Mouse (Mus musculus) limb, embryonic 15.5 days (tissue): Measurements from ENCODE around the gene Dazap2. TPM values are rescaled to one million over a fixed set of nuclear protein-coding genes. Genes with fewer than 3 reads are reported as not detected.

ENCODE experiments used
- ATAC-seq: fragments of 200-750 bp; cut with Nextera tagmentation; 2 replicates; pipeline ENCODE4 v1.8.0; 2017; ENCODE audit warnings: low read depth, moderate TSS enrichment; ENCODE audit not compliant: insufficient number of reproducible peaks, low FRiP score, low TSS enrichment
- H3K27ac ChIP-seq: fragments of 300-500 bp; sonication (generic); 2 replicates; pipeline ENCODE4 v1.5.1; 2015; ENCODE audit warnings: moderate library complexity, mild to moderate bottlenecking, inconsistent platforms
- H3K27me3 ChIP-seq: fragments of 300-500 bp; sonication (generic); 2 replicates; pipeline ENCODE4 v1.6.1; 2015; ENCODE audit warnings: inconsistent platforms
- H3K36me3 ChIP-seq: fragments of 300-500 bp; sonication (generic); 2 replicates; pipeline ENCODE4 v1.6.1; 2015; ENCODE audit warnings: inconsistent platforms
- H3K4me1 ChIP-seq: fragments of 300-500 bp; sonication (generic); 2 replicates; pipeline ENCODE4 v1.6.1; 2015; ENCODE audit warnings: inconsistent platforms
- H3K4me2 ChIP-seq: fragments of 300-500 bp; sonication (generic); 2 replicates; pipeline ENCODE4 v1.6.1; 2015; ENCODE audit warnings: mild to moderate bottlenecking, inconsistent platforms
- H3K4me3 ChIP-seq: fragments of 300-500 bp; sonication (generic); 2 replicates; pipeline ENCODE4 v1.5.1; 2015; ENCODE audit warnings: mild to moderate bottlenecking, inconsistent platforms
- H3K9ac ChIP-seq: fragments of 300-500 bp; sonication (generic); 2 replicates; pipeline ENCODE4 v1.6.1; 2015; ENCODE audit warnings: inconsistent platforms
- H3K9me3 ChIP-seq: fragments of 300-500 bp; sonication (generic); 2 replicates; pipeline ENCODE4 v1.6.1; 2016; ENCODE audit warnings: inconsistent platforms
- WGBS: fragments of 180-500 bp; shearing (Covaris S2); methylation state at CpG from one replicate; pipeline ENCODE4 v1.1.7; 2015; 5-methylcytosine and 5-hydroxymethylcytosine counted together
- polyA plus RNA-seq: library from polyadenylated mRNA; unstranded; fragments of >200 nt; fragmentation: Nextera tagmentation; extraction: Ambion mirVana; gene quantifications from 2 replicates; pipeline ENCODE4 v1.2.1, GENCODE M21; 2015

Gene Dazap2
- polyA plus RNA-seq, 1 experiment from 2014 or later, result 166 TPM

DNA sequence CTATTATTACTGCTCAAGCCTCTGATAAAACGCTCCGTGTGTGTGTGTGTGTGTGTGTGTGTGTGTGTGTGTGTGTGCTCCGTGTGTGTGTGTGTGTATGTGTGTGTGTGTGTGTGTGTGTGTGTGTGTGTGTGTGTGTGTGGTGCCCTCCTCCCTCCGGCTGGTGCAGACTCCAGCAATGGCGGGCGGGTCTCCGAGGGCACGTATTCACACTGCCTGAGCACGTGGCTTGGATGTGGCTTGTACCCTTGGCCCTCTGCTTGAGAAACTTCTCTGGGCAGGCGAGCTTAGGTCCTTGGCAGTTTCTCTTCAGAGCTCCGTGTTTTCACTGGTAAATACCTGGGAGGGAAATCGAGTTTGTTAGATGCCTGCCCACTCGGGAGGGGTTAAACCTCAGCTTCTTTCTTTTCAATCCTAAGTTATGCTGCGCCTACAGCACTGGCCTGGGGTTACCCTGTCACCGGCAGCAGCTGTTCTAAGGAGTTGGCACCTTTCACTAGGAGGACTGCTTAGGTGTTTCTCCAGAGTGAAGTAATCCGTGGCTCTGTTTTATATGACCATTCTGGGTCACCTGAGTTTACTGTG lies 26.2 kb downstream of the Dazap2 start:
- Histone ChIP-seq H3K4me1 (peaks cover 18% of the 10 kb centered on the region), H3K27me3 (peaks cover 24% of the 10 kb centered on the region), H3K27ac (peak overlapping the region; percentile 43), H3K4me2 (no peak overlapping the region), H3K4me3 (no peak overlapping the region), H3K9me3 (no peaks in the 10 kb centered on the region), H3K9ac (no peak overlapping the region), H3K36me3 (no peaks in the 10 kb centered on the region)
- ATAC-seq, result no peak
- WGBS, result 44% methylated on average over 13 of the region's 16 CpGs

DNA sequence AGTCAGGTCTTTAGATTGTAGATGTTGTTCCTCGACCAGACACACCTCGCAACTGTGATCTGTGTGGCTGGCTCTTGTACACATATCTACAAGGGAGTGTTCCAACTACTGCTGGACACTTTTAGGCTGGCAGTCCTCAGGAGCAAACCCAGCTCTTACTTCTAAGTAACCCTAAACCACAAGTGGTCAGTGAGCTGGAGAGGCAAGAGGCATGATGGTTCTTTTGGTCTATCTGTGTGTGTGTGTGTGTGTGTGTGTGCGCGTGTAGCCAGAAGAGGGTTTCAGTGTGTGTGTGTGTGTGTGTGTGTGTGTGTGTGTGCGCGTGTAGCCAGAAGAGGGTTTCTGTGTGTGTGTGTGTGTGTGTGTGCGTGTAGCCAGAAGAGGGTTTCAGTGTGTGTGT lies 27.3 kb downstream of the Dazap2 start:
- WGBS, result 96% methylated on average over 7 of the region's 7 CpGs

DNA sequence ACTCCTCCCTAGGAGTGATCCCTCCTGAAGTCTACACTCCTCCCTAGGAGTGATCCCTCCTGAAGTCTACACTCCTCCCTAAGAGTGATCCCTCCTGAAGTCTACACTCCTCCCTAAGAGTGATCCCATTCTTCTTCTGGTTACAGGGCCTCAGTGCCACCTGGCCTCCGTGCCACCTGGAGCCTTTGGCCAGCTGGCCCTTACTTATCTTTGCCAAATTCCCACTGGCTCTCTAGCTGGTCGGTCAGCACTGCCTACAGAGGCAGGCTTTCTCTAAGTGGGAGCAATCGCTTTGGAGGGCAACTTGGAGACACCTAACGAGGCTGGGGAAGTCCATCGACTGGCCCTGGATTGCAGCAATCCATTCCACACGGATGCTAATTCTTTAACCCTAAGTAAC lies 31.0 kb downstream of the Dazap2 start:
- H3K4me2 ChIP-seq, result no peak overlapping the region
- no peak overlapping the region for H3K4me3 ChIP-seq
- no peaks in the 10 kb centered on the region for H3K27me3 ChIP-seq
- no peak overlapping the region for H3K9ac ChIP-seq
- H3K4me1 ChIP-seq, result peaks cover 4% of the 10 kb centered on the region; the same call in 1 of the 2 replicates
- ATAC-seq, result no peak
- WGBS, result 69% methylated on average over 6 of the region's 6 CpGs
- no peak overlapping the region for H3K27ac ChIP-seq
- no peaks in the 10 kb centered on the region for H3K36me3 ChIP-seq
- no peaks in the 10 kb centered on the region for H3K9me3 ChIP-seq

More for the DNA sequence above, 27.3 kb downstream of the Dazap2 start:
- Histone ChIP-seq H3K27me3 (peaks cover 13% of the 10 kb centered on the region), H3K9ac (no peak overlapping the region), H3K4me2 (no peak overlapping the region), H3K4me1 (peaks cover 7% of the 10 kb centered on the region), H3K9me3 (no peaks in the 10 kb centered on the region), H3K4me3 (no peak overlapping the region), H3K27ac (no peak overlapping the region), H3K36me3 (no peaks in the 10 kb centered on the region)
- no peak for ATAC-seq

DNA sequence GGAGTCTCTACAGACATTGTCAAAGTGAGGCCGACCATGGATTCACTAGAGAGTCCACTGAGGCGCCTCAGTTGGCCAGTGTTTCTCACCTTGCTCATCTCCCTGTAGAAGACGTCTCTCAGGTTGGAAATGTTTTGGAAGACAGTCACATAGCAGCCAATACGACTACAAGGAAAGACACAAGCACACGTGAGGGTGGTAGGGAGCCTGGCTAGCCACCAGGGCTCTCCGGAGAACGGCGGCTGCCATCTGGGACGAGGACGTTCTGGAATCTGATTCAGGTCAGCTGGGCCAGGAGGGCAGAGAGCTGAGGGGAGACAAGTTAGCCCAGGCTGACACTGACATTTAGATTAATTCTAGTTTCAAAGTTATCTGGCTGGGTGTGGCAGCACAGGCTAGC lies 35.0 kb downstream of the Dazap2 start:
- Histone ChIP-seq H3K4me1 (no peaks in the 10 kb centered on the region), H3K36me3 (no peaks in the 10 kb centered on the region), H3K4me3 (no peak overlapping the region), H3K4me2 (no peak overlapping the region), H3K27ac (no peak overlapping the region), H3K9ac (no peak overlapping the region), H3K9me3 (no peaks in the 10 kb centered on the region), H3K27me3 (no peaks in the 10 kb centered on the region)
- 76% methylated on average over 10 of the region's 10 CpGs for WGBS
- no peak for ATAC-seq

DNA sequence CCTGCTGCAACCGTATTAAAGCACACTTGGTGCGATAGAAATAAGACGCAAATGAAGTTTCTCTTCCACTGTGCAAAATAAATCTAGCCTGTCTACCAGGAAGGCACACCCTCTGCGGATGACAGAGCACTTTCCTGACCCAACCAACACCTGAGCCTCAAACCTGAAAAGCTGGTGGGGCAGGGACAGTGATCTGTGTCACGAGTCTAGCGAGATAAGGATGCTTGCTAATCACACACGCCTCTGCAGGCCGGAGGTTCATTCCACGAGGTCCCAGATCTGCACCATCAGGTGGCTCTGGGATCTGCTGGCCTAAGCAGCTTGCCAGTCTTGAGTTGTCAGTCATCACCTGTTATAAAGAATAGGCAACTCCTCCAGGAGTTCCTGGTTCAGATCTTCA lies 36.5 kb downstream of the Dazap2 start:
- H3K4me3 ChIP-seq, result no peak overlapping the region
- H3K27me3 ChIP-seq, result no peaks in the 10 kb centered on the region
- H3K27ac ChIP-seq, result peak overlapping the region; percentile 24; the same call in 1 of the 2 replicates
- H3K4me2 ChIP-seq, result no peak overlapping the region
- 78% methylated on average over 9 of the region's 9 CpGs for WGBS
- no peaks in the 10 kb centered on the region for H3K36me3 ChIP-seq
- no peaks in the 10 kb centered on the region for H3K4me1 ChIP-seq
- 0 out of 2 replicates have a peak, but pooled peaks have one; percentile 67 for ATAC-seq
- no peak overlapping the region for H3K9ac ChIP-seq
- H3K9me3 ChIP-seq, result no peaks in the 10 kb centered on the region

DNA sequence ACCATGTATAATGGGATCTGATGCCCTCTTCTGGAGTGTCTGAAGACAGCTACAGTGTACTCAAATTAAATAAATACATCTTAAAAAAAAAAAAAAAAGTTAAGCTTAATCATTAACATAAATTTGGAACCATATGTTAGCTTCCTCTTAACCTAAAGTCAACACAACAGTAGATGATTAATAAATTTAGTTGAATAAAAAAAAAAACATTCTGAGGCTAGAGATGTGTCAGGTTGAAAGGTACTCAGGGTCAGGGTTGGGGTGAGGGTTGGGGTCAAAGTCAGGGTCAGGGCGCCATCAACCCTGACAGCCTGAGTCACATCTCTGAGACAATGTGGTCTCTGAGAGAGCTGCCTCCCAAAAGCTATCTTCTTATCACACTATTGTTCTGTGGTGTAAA lies 39.1 kb downstream of the Dazap2 start:
- H3K4me1 ChIP-seq, result no peaks in the 10 kb centered on the region
- H3K27me3 ChIP-seq, result no peaks in the 10 kb centered on the region
- ATAC-seq, result no peak
- no peaks in the 10 kb centered on the region for H3K36me3 ChIP-seq
- no peak overlapping the region for H3K27ac ChIP-seq
- WGBS, result 78% methylated on average over 1 of the region's 1 CpGs
- H3K9me3 ChIP-seq, result no peaks in the 10 kb centered on the region
- no peak overlapping the region for H3K4me3 ChIP-seq
- no peak overlapping the region for H3K4me2 ChIP-seq
- no peak overlapping the region for H3K9ac ChIP-seq

DNA sequence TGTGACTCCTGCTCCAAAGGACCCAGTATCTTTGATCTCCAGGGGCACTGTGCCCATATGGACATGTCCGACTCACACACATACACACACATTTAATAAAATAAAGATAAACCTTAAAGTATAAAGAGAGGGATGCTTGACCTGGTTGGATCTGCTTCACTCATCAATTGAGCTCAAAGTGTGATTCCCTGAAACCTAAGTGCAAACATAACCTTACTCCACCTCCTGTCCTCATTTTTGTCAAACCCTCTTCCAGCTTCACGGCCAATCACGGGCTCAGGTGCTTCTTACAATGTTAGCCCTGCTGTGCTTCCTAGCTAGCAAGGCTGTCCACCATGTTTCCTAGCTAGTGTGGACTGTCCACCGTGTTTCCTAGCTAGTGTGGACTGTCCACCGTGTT lies 40.1 kb downstream of the Dazap2 start:
- no peak for ATAC-seq
- H3K4me3 ChIP-seq, result no peak overlapping the region
- no peak overlapping the region for H3K4me2 ChIP-seq
- no peak overlapping the region for H3K9ac ChIP-seq
- H3K4me1 ChIP-seq, result no peaks in the 10 kb centered on the region
- no peak overlapping the region for H3K27ac ChIP-seq
- 78% methylated on average over 5 of the region's 5 CpGs for WGBS
- no peaks in the 10 kb centered on the region for H3K27me3 ChIP-seq
- no peaks in the 10 kb centered on the region for H3K9me3 ChIP-seq
- no peaks in the 10 kb centered on the region for H3K36me3 ChIP-seq

DNA sequence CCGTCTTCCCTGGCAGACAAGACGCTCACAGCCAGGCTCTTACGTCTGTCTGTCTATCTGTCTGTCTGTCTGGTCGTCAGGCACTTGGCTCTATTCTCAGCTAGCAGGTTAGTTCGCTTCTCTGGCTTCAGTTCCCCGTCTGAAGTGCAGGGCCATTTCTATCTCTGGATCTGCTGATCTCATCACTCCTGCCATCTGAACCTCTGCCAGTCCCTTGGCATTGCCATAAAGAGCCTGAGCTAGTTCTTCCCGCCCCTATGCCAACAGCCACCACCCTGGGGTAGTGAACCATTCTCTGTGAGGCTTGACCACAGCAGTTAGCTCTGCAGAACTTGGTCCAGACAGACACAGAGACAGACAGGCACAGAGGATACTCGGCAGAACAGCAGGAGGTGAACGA lies 45.2 kb downstream of the Dazap2 start:
- no peak for ATAC-seq
- WGBS, result 78% methylated on average over 9 of the region's 9 CpGs
- no peaks in the 10 kb centered on the region for H3K4me1 ChIP-seq
- no peak overlapping the region for H3K27ac ChIP-seq
- no peaks in the 10 kb centered on the region for H3K36me3 ChIP-seq
- no peak overlapping the region for H3K4me3 ChIP-seq
- H3K9ac ChIP-seq, result no peak overlapping the region
- H3K27me3 ChIP-seq, result no peaks in the 10 kb centered on the region
- no peaks in the 10 kb centered on the region for H3K9me3 ChIP-seq
- H3K4me2 ChIP-seq, result no peak overlapping the region

DNA sequence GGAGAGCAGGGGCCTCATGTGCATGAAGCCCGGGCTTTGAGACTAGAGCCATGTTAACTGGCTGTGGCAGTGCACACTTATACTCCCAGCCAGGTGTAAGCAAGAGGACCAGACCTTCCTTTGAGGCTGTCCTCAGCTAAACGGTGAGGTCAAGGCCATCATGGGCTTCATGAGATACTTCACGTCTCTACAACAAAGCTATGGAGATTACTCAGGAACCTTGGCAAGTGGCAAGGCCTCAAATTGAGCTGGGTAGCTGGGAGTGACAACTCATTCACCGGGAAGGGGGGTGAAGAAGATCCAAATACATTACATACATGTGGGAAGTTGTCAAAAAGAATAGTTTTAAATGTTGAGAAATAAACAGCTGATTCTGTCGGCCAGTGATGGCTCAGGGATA lies 45.7 kb downstream of the Dazap2 start:
- H3K27ac ChIP-seq, result no peak overlapping the region
- H3K9me3 ChIP-seq, result no peaks in the 10 kb centered on the region
- H3K27me3 ChIP-seq, result no peaks in the 10 kb centered on the region
- H3K36me3 ChIP-seq, result no peaks in the 10 kb centered on the region
- H3K9ac ChIP-seq, result no peak overlapping the region
- no peak for ATAC-seq
- H3K4me2 ChIP-seq, result no peak overlapping the region
- WGBS, result 87% methylated on average over 5 of the region's 5 CpGs
- no peaks in the 10 kb centered on the region for H3K4me1 ChIP-seq
- H3K4me3 ChIP-seq, result no peak overlapping the region

DNA sequence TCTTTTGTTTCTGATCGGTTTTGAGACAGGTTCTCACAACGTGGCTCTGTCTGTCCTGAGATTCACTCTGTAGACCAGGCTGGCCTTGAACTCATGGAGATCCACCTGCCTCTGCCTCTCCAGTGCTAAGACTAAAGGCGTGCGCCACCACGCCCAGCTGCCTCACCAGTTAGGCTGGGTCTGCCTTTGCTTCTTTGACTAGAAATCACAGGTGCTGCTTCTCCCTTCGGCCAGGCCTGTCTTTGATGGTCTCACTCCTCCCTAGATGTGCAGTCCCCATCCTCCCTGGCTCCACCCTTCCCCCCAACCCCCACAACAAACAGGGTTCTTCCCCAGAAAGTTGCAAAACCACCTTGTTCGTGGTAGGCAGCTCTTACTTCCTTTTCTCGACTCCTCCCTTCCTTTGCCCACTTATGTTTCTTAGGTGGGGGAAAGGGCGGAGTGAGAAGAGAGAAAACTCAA lies 49.7 kb downstream of the Dazap2 start:
- no peaks in the 10 kb centered on the region for H3K36me3 ChIP-seq
- no peak overlapping the region for H3K9ac ChIP-seq
- H3K4me1 ChIP-seq, result 0 out of 2 replicates have a peak, but pooled peaks cover 4% of the 10 kb centered on the region
- H3K27me3 ChIP-seq, result 0 out of 2 replicates have a peak, but pooled peaks cover 4% of the 10 kb centered on the region
- no peak overlapping the region for H3K4me2 ChIP-seq
- no peak overlapping the region for H3K4me3 ChIP-seq
- no peaks in the 10 kb centered on the region for H3K9me3 ChIP-seq
- no peak overlapping the region for H3K27ac ChIP-seq
- 73% methylated on average over 9 of the region's 9 CpGs for WGBS
- ATAC-seq, result no peak

DNA sequence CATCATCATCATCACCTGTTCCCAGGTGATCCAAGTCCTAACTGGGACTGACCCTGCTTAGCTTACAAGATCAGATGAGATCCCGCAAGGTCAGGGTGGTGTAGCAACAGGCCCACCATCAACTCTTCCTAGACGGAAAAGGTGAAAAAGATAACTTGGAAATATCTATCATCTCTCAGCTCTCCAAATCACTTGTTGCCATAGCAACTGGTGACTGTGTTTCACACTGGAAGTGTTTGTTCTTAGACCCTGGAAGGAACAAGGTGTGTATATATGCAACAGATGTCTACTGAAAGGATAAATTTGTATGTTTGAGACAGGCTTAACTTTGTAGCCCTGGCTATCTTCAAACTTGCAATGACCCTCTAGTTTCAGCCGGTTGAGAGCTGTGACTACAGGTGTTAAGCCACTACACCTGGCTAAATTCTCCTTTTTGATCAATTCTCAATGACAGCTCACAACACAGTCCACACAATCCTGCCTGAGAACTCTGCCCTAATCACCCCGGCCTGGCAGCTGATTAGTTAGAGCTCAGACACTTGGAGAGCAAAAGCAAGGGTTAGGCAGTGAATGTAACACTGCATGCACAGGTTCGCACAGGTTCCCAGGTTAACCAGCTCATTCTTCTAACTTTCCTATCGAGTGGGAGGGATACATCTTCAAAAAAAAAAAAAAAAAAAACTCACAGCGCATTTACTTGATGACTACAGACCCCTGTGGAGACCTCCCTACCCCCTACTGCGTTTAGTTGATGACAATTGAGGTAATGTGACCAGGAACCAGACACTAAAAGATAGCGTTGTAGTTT lies 50.5 kb downstream of the Dazap2 start:
- Histone ChIP-seq H3K9ac (no peak overlapping the region), H3K9me3 (no peaks in the 10 kb centered on the region), H3K4me3 (no peak overlapping the region), H3K4me1 (0 out of 2 replicates have a peak, but pooled peaks cover 4% of the 10 kb centered on the region), H3K27me3 (0 out of 2 replicates have a peak, but pooled peaks cover 4% of the 10 kb centered on the region), H3K36me3 (no peaks in the 10 kb centered on the region), H3K27ac (no peak overlapping the region), H3K4me2 (no peak overlapping the region)
- no peak for ATAC-seq
- WGBS, result 34% methylated on average over 9 of the region's 9 CpGs

DNA sequence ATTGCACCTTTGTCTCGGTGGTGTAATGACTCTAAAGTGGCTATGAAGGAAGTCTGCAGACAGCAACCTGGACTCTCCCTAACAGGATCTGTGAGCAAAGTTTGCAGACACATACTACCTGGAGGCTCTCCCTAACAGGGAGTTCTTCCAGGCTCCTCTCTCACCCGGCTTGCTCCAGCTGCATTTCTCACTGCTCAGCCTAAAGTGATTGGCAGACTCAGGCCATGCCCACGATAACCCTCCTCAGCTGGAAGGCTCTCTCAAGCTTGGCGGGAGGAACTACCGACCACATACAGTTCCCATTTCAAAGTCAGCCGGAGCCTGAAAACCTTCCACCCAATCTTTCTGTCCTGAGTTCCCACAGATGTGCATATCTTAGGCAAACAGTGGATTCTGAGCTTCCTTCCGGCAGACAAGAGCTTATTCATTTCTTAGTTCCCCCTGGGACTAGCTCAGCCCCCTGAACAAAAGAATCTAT lies 51.1 kb downstream of the Dazap2 start:
- H3K4me2 ChIP-seq, result no peak overlapping the region
- 5% methylated on average over 7 of the region's 7 CpGs for WGBS
- 0 out of 2 replicates have a peak, but pooled peaks cover 4% of the 10 kb centered on the region for H3K4me1 ChIP-seq
- 0 out of 2 replicates have a peak, but pooled peaks cover 4% of the 10 kb centered on the region for H3K27me3 ChIP-seq
- H3K4me3 ChIP-seq, result no peak overlapping the region
- no peak for ATAC-seq
- H3K9me3 ChIP-seq, result no peaks in the 10 kb centered on the region
- H3K27ac ChIP-seq, result no peak overlapping the region
- H3K36me3 ChIP-seq, result no peaks in the 10 kb centered on the region
- no peak overlapping the region for H3K9ac ChIP-seq
